ENCODE assay signal across 15 mouse cellular contexts in genomic region chr11:113928291-113928690, GRCm38 (mm10).
DNase-seq lines count a peak whose midpoint lies in the region; ATAC-seq lines count a peak whose summit lies in the region.
"Had no signal": no experiment of that assay in that cellular context is flagged by ENCODE, and none has a peak within 500 bp of the region (broad histone marks: within the 10 kb centered on the region; RNA-seq: fewer than 3 reads in every experiment).

No protein-coding gene starts in this region.

- no peak overlapping the region for H3K27ac ChIP-seq in midbrain, embryonic 14.5 days (replicated peaks; ENCODE audit: low read depth, low read length)
- no peak overlapping the region for H3K27ac ChIP-seq in midbrain, embryonic 11.5 days (ENCODE audit: low read depth, low read length)
- H3K27ac ChIP-seq: liver, embryonic 12.5 days had no signal

- peaks cover 59% of the 10 kb centered on the region for H3K4me1 ChIP-seq in midbrain, embryonic 14.5 days (ENCODE audit: control insufficient read depth, insufficient read depth, low read length)
- H3K4me1 ChIP-seq in midbrain, embryonic 11.5 days (ENCODE audit: control insufficient read depth, insufficient read depth, low read length), result peaks cover 10% of the 10 kb centered on the region
- H3K4me1 ChIP-seq: liver, embryonic 12.5 days had no signal

- 38% methylated on average over 9 of the region's 9 CpGs for WGBS in midbrain, embryonic 14.5 days
- 81% methylated on average over 9 of the region's 9 CpGs for WGBS in midbrain, embryonic 11.5 days

- peak; percentile 62 for ATAC-seq in frontal cortex, adult (ENCODE audit: low TSS enrichment)
- peak; percentile 47; the same call in 1 of the 2 replicates for ATAC-seq in midbrain, embryonic 14.5 days (ENCODE audit: low FRiP score, low TSS enrichment)
- ATAC-seq in midbrain, embryonic 11.5 days (ENCODE audit: low FRiP score), result no peak
- ATAC-seq: intestine, embryonic 16.5 days; liver, embryonic 12.5 days had no signal

- H3K9me3 ChIP-seq in midbrain, embryonic 14.5 days (ENCODE audit: control insufficient read depth, low read length), result no peaks in the 10 kb centered on the region
- H3K9me3 ChIP-seq in midbrain, embryonic 11.5 days (ENCODE audit: control insufficient read depth, low read length), result no peaks in the 10 kb centered on the region
- H3K9me3 ChIP-seq: liver, embryonic 12.5 days had no signal

- no peak overlapping the region for H3K4me2 ChIP-seq in midbrain, embryonic 14.5 days (ENCODE audit: low read length)
- no peak overlapping the region for H3K4me2 ChIP-seq in midbrain, embryonic 11.5 days
- H3K4me2 ChIP-seq: liver, embryonic 12.5 days had no signal

- no peaks in the 10 kb centered on the region for H3K36me3 ChIP-seq in midbrain, embryonic 14.5 days (ENCODE audit: control insufficient read depth, insufficient read depth, low read length)
- no peaks in the 10 kb centered on the region for H3K36me3 ChIP-seq in midbrain, embryonic 11.5 days (ENCODE audit: control insufficient read depth, insufficient read depth, low read length)
- H3K36me3 ChIP-seq: liver, embryonic 12.5 days had no signal

- no peak overlapping the region for H3K4me3 ChIP-seq in midbrain, embryonic 14.5 days (replicated peaks; ENCODE audit: low read depth, low read length)
- H3K4me3 ChIP-seq in midbrain, embryonic 11.5 days (ENCODE audit: low read depth, low read length), result no peak overlapping the region
- H3K4me3 ChIP-seq: liver, embryonic 12.5 days had no signal

- DNase-seq in frontal cortex, postnatal 14 days (ENCODE audit: low spot score in 2 of 2), result no peak
- DNase-seq in midbrain, embryonic 14.5 days, result peak; percentile 62
- no peak for DNase-seq in midbrain, embryonic 11.5 days (ENCODE audit: low spot score, missing footprints)
- DNase-seq in layer of hippocampus, adult 11-12 months (ENCODE audit: low spot score), result peak; percentile 66
- peak; percentile 59 for DNase-seq in right cerebral cortex, postnatal 25 days
- DNase-seq in gastrocnemius, postnatal 10 days, result no peak
- DNase-seq in adrenal gland, adult 2 months, result no peak
- DNase-seq: adrenal gland, postnatal 10 days; heart, adult 11 months; heart, postnatal 10 days; lung, postnatal 10 days; thymus, adult 18-20 months had no signal

- H3K27me3 ChIP-seq in midbrain, embryonic 14.5 days (ENCODE audit: control insufficient read depth, insufficient read depth, low read length), result no peaks in the 10 kb centered on the region
- no peaks in the 10 kb centered on the region for H3K27me3 ChIP-seq in midbrain, embryonic 11.5 days (ENCODE audit: control insufficient read depth, insufficient read depth, low read length)
- H3K27me3 ChIP-seq: liver, embryonic 12.5 days had no signal

- no peak overlapping the region for H3K9ac ChIP-seq in midbrain, embryonic 14.5 days (replicated peaks; ENCODE audit: low read length)
- H3K9ac ChIP-seq in midbrain, embryonic 11.5 days (ENCODE audit: low read length), result no peak overlapping the region
- H3K9ac ChIP-seq: liver, embryonic 12.5 days had no signal

Comparison
In these comparisons a context has a peak if more than half of its experiments do, and no peak if none do; other contexts are left out.
1. DNase-seq: peak in midbrain, embryonic 14.5 days (single experiment), layer of hippocampus, adult 11-12 months (single experiment) and right cerebral cortex, postnatal 25 days (single experiment); none in frontal cortex, postnatal 14 days (0 of 2), midbrain, embryonic 11.5 days (single experiment), gastrocnemius, postnatal 10 days (single experiment) and adrenal gland, adult 2 months (single experiment).